In the genomic region with DNA sequence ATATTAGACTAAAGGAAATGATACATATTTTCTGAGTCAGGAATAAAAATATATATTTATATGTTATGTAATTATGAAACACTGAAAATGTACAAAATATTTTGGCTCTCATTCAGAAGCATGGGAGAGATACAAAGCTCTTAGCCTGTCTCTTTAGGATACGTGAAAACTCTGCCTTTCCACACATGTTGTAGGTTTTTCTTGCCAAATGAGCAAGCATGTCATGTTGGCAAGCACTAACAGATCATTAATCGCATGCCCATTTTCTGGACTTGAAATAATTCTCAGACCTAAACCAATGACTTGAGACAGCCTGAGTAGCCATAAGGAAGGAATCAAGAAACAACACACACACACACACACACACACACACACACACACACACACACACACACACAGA, we compare ENCODE assay signal across 25 mouse cellular contexts.
"Had no signal": no experiment of that assay in that cellular context is flagged by ENCODE, and none has a peak within 500 bp of the region (broad histone marks: within the 10 kb centered on the region; RNA-seq: fewer than 3 reads in every experiment).

No protein-coding gene starts in this region.

- H3K27ac ChIP-seq: heart, adult 2 months; heart, embryonic 13.5 days; heart, embryonic 15.5 days; hindbrain, embryonic 13.5 days; hindbrain, embryonic 15.5 days; hindbrain, postnatal 0 days; layer of hippocampus, adult 2 months; left cerebral cortex, adult 2 months; limb, embryonic 13.5 days; limb, embryonic 15.5 days; liver, embryonic 12.5 days; liver, embryonic 14.5 days had no signal

- H3K36me3 ChIP-seq: heart, embryonic 13.5 days; heart, embryonic 15.5 days; hindbrain, embryonic 13.5 days; hindbrain, embryonic 15.5 days; limb, embryonic 13.5 days; limb, embryonic 15.5 days; liver, embryonic 12.5 days had no signal

- H3K27me3 ChIP-seq: heart, embryonic 13.5 days; heart, embryonic 15.5 days; hindbrain, embryonic 13.5 days; hindbrain, embryonic 15.5 days; limb, embryonic 13.5 days; limb, embryonic 15.5 days; liver, embryonic 12.5 days had no signal

- H3K4me3 ChIP-seq: heart, adult 2 months; heart, embryonic 13.5 days; heart, embryonic 15.5 days; hindbrain, embryonic 13.5 days; hindbrain, embryonic 15.5 days; layer of hippocampus, adult 2 months; left cerebral cortex, adult 2 months; limb, embryonic 13.5 days; limb, embryonic 15.5 days; liver, embryonic 12.5 days had no signal

- ATAC-seq: hindbrain, postnatal 0 days; intestine, embryonic 16.5 days; liver, embryonic 12.5 days had no signal

- H3K4me1 ChIP-seq: hindbrain, embryonic 13.5 days; hindbrain, embryonic 15.5 days; limb, embryonic 15.5 days; liver, embryonic 12.5 days had no signal

- DNase-seq: gastrocnemius, postnatal 14 days; gastrocnemius, postnatal 36 days; heart, adult 11 months; heart, adult 2 months; heart, postnatal 14 days; heart, postnatal 36 days; kidney, adult 18-20 months; kidney, adult 8-10 months; kidney, postnatal 10 days; kidney, postnatal 25 days; kidney, postnatal 4 days; left cerebral cortex, postnatal 4 days had no signal

- H3K9me3 ChIP-seq: heart, embryonic 13.5 days; heart, embryonic 15.5 days; hindbrain, embryonic 13.5 days; hindbrain, embryonic 15.5 days; limb, embryonic 13.5 days; limb, embryonic 15.5 days; liver, embryonic 12.5 days had no signal

- H3K9ac ChIP-seq: heart, embryonic 13.5 days; heart, embryonic 15.5 days; hindbrain, embryonic 13.5 days; hindbrain, embryonic 15.5 days; limb, embryonic 13.5 days; limb, embryonic 15.5 days; liver, embryonic 12.5 days; liver, embryonic 14.5 days had no signal

- H3K4me2 ChIP-seq: heart, embryonic 11.5 days; heart, embryonic 13.5 days; heart, embryonic 15.5 days; hindbrain, embryonic 13.5 days; hindbrain, embryonic 15.5 days; limb, embryonic 13.5 days; limb, embryonic 15.5 days; liver, embryonic 12.5 days had no signal
